In genomic region chr16:58604680-58605079, GRCm38 (mm10) we compare ENCODE assay signal across 1 mouse cellular context.
A peak's percentile ranks its signal among the peaks of the same experiment; 100 is the strongest.
TF ChIP-seq lines count a peak whose summit lies in the region.

No protein-coding gene starts in this region.

TF ChIP-seq in MEL, 35 proteins besides CTCF, POLR2A, EP300 and RAD21 (continued from another document):
- TF ChIP-seq SIN3A (IDR thresholded peaks at IDR 0.05; ENCODE audit: low read length) = peak; percentile 82
- no peak; the same call in 1 of the 2 replicates for TF ChIP-seq ZC3H11A (IDR thresholded peaks at IDR 0.05; ENCODE audit: low read depth, low read length)
- TF ChIP-seq USF2 (IDR thresholded peaks at IDR 0.05; ENCODE audit: borderline replicate concordance in 1 of 2, insufficient read depth in 1 of 2, low read depth in 1 of 2, low read length in 2 of 2) = no peak
- TF ChIP-seq ZKSCAN1 (IDR thresholded peaks at IDR 0.05; ENCODE audit: low read depth, low read length) = no peak
- no peak for TF ChIP-seq CHD2 (IDR thresholded peaks at IDR 0.05; ENCODE audit: low read length)
- TF ChIP-seq NRF1 (IDR thresholded peaks at IDR 0.05; ENCODE audit: insufficient read depth, low read depth, low read length, poor library complexity, severe bottlenecking) = no peak
- peak; percentile 74; the same call in 1 of the 2 replicates for TF ChIP-seq GABPA (IDR thresholded peaks at IDR 0.05; ENCODE audit: low read depth, low read length)
- peak; percentile 69; the same call in 1 of the 2 replicates for TF ChIP-seq MAFK (IDR thresholded peaks at IDR 0.05; ENCODE audit: borderline replicate concordance, low read depth, low read length)
- TF ChIP-seq GATA1 (IDR thresholded peaks at IDR 0.05; ENCODE audit: low read depth, low read length) = peak; percentile 90
TF ChIP-seq in MEL: peak in this region for 11.
